Mouse (Mus musculus) MEL (cell line): ENCODE data around the gene 0610030E20Rik. TPM values are rescaled to one million over a fixed set of nuclear protein-coding genes. Genes with fewer than 3 reads are reported as not detected.

Source experiments
- DNase-seq: peaks from one replicate; pipeline ENCODE4 v3.0.0; 2011; ENCODE audit warnings: low read depth, low spot score
- H3K27ac ChIP-seq: 2 replicates; pipeline ENCODE4 v1.5.1; 2012; ENCODE audit warnings: low read depth, mild to moderate bottlenecking, control low read depth, low read length, moderate library complexity; ENCODE audit not compliant: control insufficient read depth
- H3K27me3 ChIP-seq, 2 experiments: fragments of 150-350 bp in 1 of 2; sonication (generic) in 1 of 2; 2 replicates each; pipeline ENCODE4 v1.6.1; 2012; ENCODE audit warnings: low read length in 2 of 2, mild to moderate bottlenecking in 2 of 2, improper control_type of control experiment in 1 of 2, moderate library complexity in 1 of 2; ENCODE audit not compliant: insufficient read depth in 2 of 2, control insufficient read depth in 1 of 2
- H3K36me3 ChIP-seq, 2 experiments: 2 replicates each; pipeline ENCODE4 v1.6.1; 2012 to 2014; ENCODE audit warnings: low read length in 2 of 2, improper control_type of control experiment in 1 of 2, inconsistent platforms in 1 of 2, mild to moderate bottlenecking in 1 of 2; ENCODE audit not compliant: insufficient read depth in 2 of 2, control insufficient read depth in 1 of 2
- H3K4me1 ChIP-seq, 2 experiments: fragments of 150-350 bp in 1 of 2; sonication (generic) in 1 of 2; 2 replicates each; pipeline ENCODE4 v1.6.1; 2012; ENCODE audit warnings: low read length in 2 of 2, improper control_type of control experiment in 1 of 2, mild to moderate bottlenecking in 1 of 2; ENCODE audit not compliant: insufficient read depth in 2 of 2, control insufficient read depth in 1 of 2
- H3K4me3 ChIP-seq, 2 experiments: fragments of 150-350 bp in 1 of 2; sonication (generic) in 1 of 2; 2 replicates each; pipeline ENCODE4 v1.5.1; 2012; ENCODE audit warnings: low read depth in 2 of 2, low read length in 2 of 2, mild to moderate bottlenecking in 2 of 2, moderate library complexity in 2 of 2, control low read depth in 1 of 2, improper control_type of control experiment in 1 of 2; ENCODE audit not compliant: control insufficient read depth in 1 of 2, insufficient read depth in 1 of 2
- H3K79me2 ChIP-seq: 2 replicates; pipeline ENCODE4 v1.6.1; 2012; ENCODE audit warnings: mild to moderate bottlenecking, low read length, moderate library complexity; ENCODE audit not compliant: control insufficient read depth, poor library complexity, insufficient read depth
- H3K9ac ChIP-seq: 2 replicates; pipeline ENCODE4 v1.6.1; 2012; ENCODE audit warnings: low read depth, mild to moderate bottlenecking, control low read depth, low read length, moderate library complexity; ENCODE audit not compliant: control insufficient read depth, poor library complexity, severe bottlenecking
- H3K9me3 ChIP-seq: fragments of 150-350 bp; sonication (generic); replicated peaks from 2 replicates; pipeline ENCODE4 v1.6.1; 2012; ENCODE audit warnings: mild to moderate bottlenecking, low read length, improper control_type of control experiment, moderate library complexity; ENCODE audit not compliant: insufficient read depth
- CTCF ChIP-seq, 3 experiments: IDR thresholded peaks in 2 of 3; conservative IDR thresholded peaks in 1 of 3; 2 replicates each; pipeline ENCODE4 v1.5.1; 2011 to 2012; ENCODE audit warnings: low read length in 3 of 3, low read depth in 2 of 3, mild to moderate bottlenecking in 2 of 3, improper control_type of control experiment in 1 of 3, inconsistent platforms in 1 of 3, mixed read lengths in 1 of 3, moderate library complexity in 1 of 3; ENCODE audit not compliant: control insufficient read depth in 1 of 3, insufficient read depth in 1 of 3, poor library complexity in 1 of 3, severe bottlenecking in 1 of 3
- EP300 ChIP-seq, 2 experiments: IDR thresholded peaks; 2 replicates each; pipeline ENCODE4 v1.6.1; 2011; ENCODE audit warnings: improper control_type of control experiment in 2 of 2, low read length in 2 of 2, low read depth in 1 of 2, mild to moderate bottlenecking in 1 of 2
- GATA1 ChIP-seq: IDR thresholded peaks from 2 replicates; pipeline ENCODE4 v1.6.1; 2011; ENCODE audit warnings: low read depth, low read length, improper control_type of control experiment
- JUND ChIP-seq: IDR thresholded peaks from 2 replicates; pipeline ENCODE4 v1.6.1; 2011; ENCODE audit warnings: low read depth, mild to moderate bottlenecking, improper control_type of control experiment, low read length
- MAZ ChIP-seq: IDR thresholded peaks from 2 replicates; pipeline ENCODE4 v1.6.1; 2012; ENCODE audit warnings: low read depth, mild to moderate bottlenecking, inconsistent platforms, low read length, improper control_type of control experiment
- MYC ChIP-seq: IDR thresholded peaks from 2 replicates; pipeline ENCODE4 v1.6.1; 2011; ENCODE audit warnings: low read depth, mild to moderate bottlenecking, low read length, improper control_type of control experiment, moderate library complexity
- NRF1 ChIP-seq: IDR thresholded peaks from 2 replicates; pipeline ENCODE4 v1.6.1; 2014; ENCODE audit warnings: low read depth, mild to moderate bottlenecking, inconsistent platforms, low read length, improper control_type of control experiment, moderate library complexity; ENCODE audit not compliant: poor library complexity, insufficient read depth, severe bottlenecking
- POLR2A ChIP-seq, 2 experiments: IDR thresholded peaks; 2 replicates each; pipeline ENCODE4 v1.6.1; 2011 to 2012; ENCODE audit warnings: low read length in 2 of 2, mild to moderate bottlenecking in 2 of 2, control low read depth in 1 of 2, improper control_type of control experiment in 1 of 2, low read depth in 1 of 2, moderate library complexity in 1 of 2; ENCODE audit not compliant: control insufficient read depth in 1 of 2, insufficient read depth in 1 of 2, poor library complexity in 1 of 2
- POLR2AphosphoS2 ChIP-seq: IDR thresholded peaks from 2 replicates; pipeline ENCODE4 v1.6.1; 2011; ENCODE audit warnings: low read length, improper control_type of control experiment
- POLR2AphosphoS5 ChIP-seq: IDR thresholded peaks from 2 replicates; pipeline ENCODE4 v1.6.1; 2012; ENCODE audit warnings: low read depth, borderline replicate concordance, mild to moderate bottlenecking, inconsistent platforms, low read length, moderate library complexity, mixed read lengths
- RAD21 ChIP-seq: IDR thresholded peaks from 2 replicates; pipeline ENCODE4 v1.6.1; 2011; ENCODE audit warnings: mild to moderate bottlenecking, low read depth, low read length, improper control_type of control experiment
- RCOR1 ChIP-seq: IDR thresholded peaks from 2 replicates; pipeline ENCODE4 v1.6.1; 2012; ENCODE audit warnings: low read depth, mild to moderate bottlenecking, inconsistent platforms, low read length, improper control_type of control experiment
- SMC3 ChIP-seq: IDR thresholded peaks from 2 replicates; pipeline ENCODE4 v1.6.1; 2011; ENCODE audit warnings: low read depth, low read length, improper control_type of control experiment
- ZC3H11A ChIP-seq: IDR thresholded peaks from 2 replicates; pipeline ENCODE4 v1.6.1; 2012; ENCODE audit warnings: low read depth, mild to moderate bottlenecking, inconsistent platforms, low read length, improper control_type of control experiment
- ZKSCAN1 ChIP-seq: IDR thresholded peaks from 2 replicates; pipeline ENCODE4 v1.6.1; 2012; ENCODE audit warnings: low read depth, mild to moderate bottlenecking, inconsistent platforms, low read length, improper control_type of control experiment, moderate library complexity
- ZMIZ1 ChIP-seq: IDR thresholded peaks from 2 replicates; pipeline ENCODE4 v1.6.1; 2012; ENCODE audit warnings: low read depth, mild to moderate bottlenecking, inconsistent platforms, low read length, improper control_type of control experiment, moderate library complexity
- ZNF384 ChIP-seq: IDR thresholded peaks from 2 replicates; pipeline ENCODE4 v1.6.1; 2012; ENCODE audit warnings: low read depth, mild to moderate bottlenecking, inconsistent platforms, low read length, improper control_type of control experiment
- polyA plus RNA-seq, 2 experiments: library from polyadenylated mRNA; stranded (reverse) in 1 of 2; unstranded in 1 of 2; fragments of >175 nt in 1 of 2; fragments of >200 nt in 1 of 2; gene quantifications; 2 replicates each; pipeline versions ENCODE4 v1.2.1 to v1.2.4; 2012; ENCODE audit warnings: low replicate concordance in 2 of 2, low read depth in 1 of 2; ENCODE audit not compliant: insufficient read length in 2 of 2, insufficient read depth in 1 of 2, missing spikeins in 1 of 2
- total RNA-seq: library from RNA; depleted of rRNA; stranded (reverse); fragments of 300-350 nt; gene quantifications from 2 replicates; pipeline ENCODE4 v1.2.3, GENCODE M21; 2012

0610030E20Rik gene
- total and polyA plus RNA-seq, 3 experiments = 14.2 to 28.5 TPM; not detected in 1

- TF ChIP-seq EP300 (IDR thresholded peaks at IDR 0.05; ENCODE audit: low read depth in 1 of 2, low read length in 2 of 2) (peak; percentile 28 to 75; a peak in 2 of 4 replicates), RCOR1 (peak; percentile 99), ZMIZ1 (peak; percentile 26; the same call in 1 of the 2 replicates), NRF1 (no peak), RAD21 (no peak), ZNF384 (no peak), POLR2AphosphoS2 (no peak; the same call in 1 of the 2 replicates), CTCF (IDR thresholded peaks at IDR 0.05 in 2 of 3, conservative IDR thresholded peaks at IDR 0.05 in 1 of 3; ENCODE audit: control insufficient read depth in 1 of 3, insufficient read depth in 1 of 3, low read depth in 2 of 3, low read length in 3 of 3, poor library complexity in 1 of 3, severe bottlenecking in 1 of 3) (no peak), JUND (no peak), MAZ (peak; percentile 56; the same call in 1 of the 2 replicates), GATA1 (peak; percentile 83), MYC (no peak), ZC3H11A (no peak), ZKSCAN1 (no peak), SMC3 (no peak)
Measured at GRCm38 (mm10) chr6:72357164-72358079, 10.3 kb downstream of the 0610030E20Rik start (continued).

DNA sequence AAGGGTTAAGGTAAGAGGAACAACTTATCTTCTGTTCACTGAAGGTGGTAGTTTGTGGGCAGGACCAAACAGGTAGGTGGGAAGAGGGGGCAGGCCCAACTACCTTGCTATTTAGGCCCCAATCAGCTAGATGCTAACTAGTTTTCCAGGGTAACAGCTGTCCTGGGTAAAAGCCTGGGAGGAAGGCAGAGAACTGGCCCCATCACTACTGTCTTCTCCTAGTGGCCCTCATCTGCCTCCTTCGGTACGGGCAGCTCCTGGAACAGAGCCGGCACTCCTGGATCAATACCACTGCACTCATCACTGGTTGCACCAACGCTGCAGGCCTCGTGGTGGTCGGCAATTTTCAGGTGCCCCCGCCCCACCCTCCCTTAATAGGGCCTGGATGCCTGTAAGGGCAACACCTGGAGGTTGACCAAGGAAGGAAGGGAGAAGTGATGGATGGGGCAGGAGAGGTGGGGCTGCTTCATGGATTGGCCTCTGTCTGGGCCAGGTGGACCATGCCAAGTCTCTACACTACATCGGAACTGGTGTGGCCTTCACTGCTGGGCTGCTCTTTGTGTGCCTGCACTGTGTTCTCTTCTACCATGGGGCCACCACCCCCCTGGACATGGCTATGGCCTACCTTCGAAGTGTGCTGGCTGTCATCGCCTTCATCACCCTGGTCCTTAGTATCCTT, 11.1 kb downstream of the 0610030E20Rik start:
- peaks cover 0 to 20% of the 10 kb centered on the region in 2 experiments; a peak in 2 of 4 replicates for H3K36me3 ChIP-seq
- no peaks in the 10 kb centered on the region for H3K27me3 ChIP-seq
- no peak overlapping the region for H3K4me3 ChIP-seq
- peaks cover 0 to 21% of the 10 kb centered on the region in 2 experiments; a peak in 2 of 4 replicates for H3K4me1 ChIP-seq
- no peak overlapping the region for H3K27ac ChIP-seq
- TF ChIP-seq POLR2AphosphoS5 (no peak), POLR2A (IDR thresholded peaks at IDR 0.05; ENCODE audit: control insufficient read depth in 1 of 2, insufficient read depth in 1 of 2, low read depth in 1 of 2, low read length in 2 of 2, poor library complexity in 1 of 2) (peak in 1 of 2 experiments; percentile 20; a peak in 1 of 4 replicates)
- no peak overlapping the region for H3K9ac ChIP-seq
- peaks cover 8% of the 10 kb centered on the region for H3K79me2 ChIP-seq
- no peaks in the 10 kb centered on the region for H3K9me3 ChIP-seq
- DNase-seq = no peak
